Mouse (Mus musculus): ENCODE measurements around the gene Sult4a1. TPM values are rescaled to one million over a fixed set of nuclear protein-coding genes. Genes with fewer than 3 reads are reported as not detected.

Gene Sult4a1
- 100.0 and 114 TPM in 2 replicates for polyA plus RNA-seq (2015; fragmentation: Nextera tagmentation; extraction: Ambion mirVana)

DNA sequence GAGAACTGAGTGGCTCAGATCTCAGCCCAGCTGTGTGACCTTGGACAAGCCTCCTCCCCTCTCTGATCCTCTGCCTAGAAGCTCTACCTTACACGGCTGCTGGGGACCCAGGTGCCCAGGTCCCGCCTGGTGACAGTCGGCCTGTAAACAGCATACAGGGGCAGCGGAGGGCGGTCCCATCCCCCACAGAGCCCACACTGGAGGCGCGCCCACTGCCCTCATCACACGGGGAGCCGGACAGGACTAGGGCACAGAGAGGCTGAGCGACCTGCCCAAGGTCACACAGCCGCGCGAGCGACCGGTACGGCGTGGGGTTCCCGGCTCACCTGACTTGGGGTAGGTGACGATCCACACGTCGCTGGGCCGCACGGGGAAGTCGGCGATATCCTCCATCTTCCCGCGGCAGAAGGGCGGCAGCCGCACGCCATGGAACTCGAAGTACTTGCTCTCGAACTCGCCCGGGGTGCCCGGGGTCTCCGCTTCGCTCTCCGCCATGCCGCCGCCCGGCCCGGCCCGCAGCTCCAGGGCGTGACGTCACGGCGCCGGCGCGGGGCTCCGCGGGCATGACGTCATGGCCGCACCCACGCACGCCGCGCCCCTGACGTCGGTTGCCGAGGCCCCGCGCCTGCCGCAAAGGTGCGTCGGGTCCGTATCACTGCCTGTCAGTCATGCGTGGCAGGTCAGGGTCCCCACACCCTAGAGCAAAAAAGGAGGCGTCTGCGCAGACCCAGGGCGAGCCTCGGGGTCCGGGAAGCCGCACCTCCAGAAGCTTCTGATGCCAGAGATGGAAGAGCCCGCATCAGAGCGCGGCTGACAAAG is at the start of gene Sult4a1:
Gene Sult4a1, minus strand, starts transcription at position 650 of the 819 bp plus-strand sequence.
- no peaks in the 10 kb centered on the region for H3K9me3 ChIP-seq (replicated peaks; ENCODE audit: control insufficient read depth, low read length, poor library complexity, severe bottlenecking)
- H3K36me3 ChIP-seq (ENCODE audit: control insufficient read depth, insufficient read depth, low read length), result no peaks in the 10 kb centered on the region
- H3K4me1 ChIP-seq (ENCODE audit: control insufficient read depth, insufficient read depth, low read length), result peaks cover 20% of the 10 kb centered on the region
- H3K9ac ChIP-seq (ENCODE audit: low read depth, low read length), result peak within 1 kb of the TSS; percentile 75
- peak within 1 kb of the TSS; percentile 57 for H3K4me2 ChIP-seq (ENCODE audit: low read length)
- peak; percentile 69 for ATAC-seq
- 2% methylated on average over 77 of the region's 77 CpGs for WGBS
- H3K27ac ChIP-seq (ENCODE audit: low read length), result peak within 1 kb of the TSS; percentile 30
- H3K4me3 ChIP-seq (ENCODE audit: low read depth, low read length), result peak within 1 kb of the TSS; percentile 59
- no peaks in the 10 kb centered on the region for H3K27me3 ChIP-seq (ENCODE audit: control insufficient read depth, insufficient read depth, low read depth, low read length)

DNA sequence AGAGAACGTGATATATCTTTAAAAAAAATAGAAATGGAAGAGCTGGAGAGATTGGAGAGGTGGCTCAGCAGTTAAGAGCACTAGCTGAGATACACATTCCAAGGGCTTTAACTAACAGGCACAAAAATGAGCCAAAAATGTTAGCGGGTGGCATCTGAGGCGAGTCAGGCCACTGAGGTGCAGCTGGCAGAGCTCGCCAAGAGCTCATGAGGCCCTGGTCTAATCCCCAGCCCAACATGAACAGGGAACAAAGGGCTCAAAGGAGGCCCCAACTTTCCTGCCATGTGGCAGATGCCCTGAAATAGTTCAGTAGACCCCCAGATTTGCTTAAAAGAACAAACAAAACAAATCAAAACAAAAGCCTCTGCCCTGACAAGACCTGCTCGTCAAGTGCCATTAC is 35.4 kb upstream of the Sult4a1 start:
- H3K27ac ChIP-seq (ENCODE audit: low read length), result no peak overlapping the region
- H3K9me3 ChIP-seq (replicated peaks; ENCODE audit: control insufficient read depth, low read length, poor library complexity, severe bottlenecking), result no peaks in the 10 kb centered on the region
- no peak overlapping the region for H3K4me3 ChIP-seq (ENCODE audit: low read depth, low read length)
- no peaks in the 10 kb centered on the region for H3K27me3 ChIP-seq (ENCODE audit: control insufficient read depth, insufficient read depth, low read depth, low read length)
- ATAC-seq, result no peak
- no peak overlapping the region for H3K4me2 ChIP-seq (ENCODE audit: low read length)
- no peaks in the 10 kb centered on the region for H3K36me3 ChIP-seq (ENCODE audit: control insufficient read depth, insufficient read depth, low read length)
- peaks cover 4% of the 10 kb centered on the region for H3K4me1 ChIP-seq (ENCODE audit: control insufficient read depth, insufficient read depth, low read length)
- H3K9ac ChIP-seq (ENCODE audit: low read depth, low read length), result no peak overlapping the region
- WGBS, result 31% methylated on average over 5 of the region's 5 CpGs

DNA sequence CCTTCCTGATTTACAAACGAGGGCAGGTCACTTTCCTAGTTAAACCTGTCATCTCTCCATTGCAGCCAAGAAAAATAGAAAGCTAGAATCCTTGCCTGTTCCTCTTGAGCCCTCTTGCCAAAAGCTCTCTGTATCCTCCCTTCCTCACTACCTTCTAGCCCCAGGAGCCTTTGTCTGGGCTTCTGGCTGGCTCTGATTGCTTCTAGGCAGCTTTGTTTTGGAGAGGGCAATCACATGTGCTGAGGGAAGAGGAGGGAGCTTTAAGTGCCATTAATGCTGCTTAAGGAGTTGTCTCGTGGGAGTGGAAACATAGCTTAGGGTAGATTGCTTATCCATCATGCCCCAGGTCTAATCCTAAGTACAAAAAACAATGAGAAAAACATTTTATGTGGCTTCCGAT is 34.6 kb upstream of the Sult4a1 start:
- Histone ChIP-seq H3K27ac (ENCODE audit: low read length) (no peak overlapping the region), H3K4me3 (ENCODE audit: low read depth, low read length) (no peak overlapping the region), H3K36me3 (ENCODE audit: control insufficient read depth, insufficient read depth, low read length) (no peaks in the 10 kb centered on the region), H3K4me2 (ENCODE audit: low read length) (no peak overlapping the region), H3K4me1 (ENCODE audit: control insufficient read depth, insufficient read depth, low read length) (peaks cover 4% of the 10 kb centered on the region), H3K9ac (ENCODE audit: low read depth, low read length) (no peak overlapping the region), H3K9me3 (replicated peaks; ENCODE audit: control insufficient read depth, low read length, poor library complexity, severe bottlenecking) (no peaks in the 10 kb centered on the region), H3K27me3 (ENCODE audit: control insufficient read depth, insufficient read depth, low read depth, low read length) (no peaks in the 10 kb centered on the region)
- 43% methylated on average over 3 of the region's 3 CpGs for WGBS
- no peak for ATAC-seq

DNA sequence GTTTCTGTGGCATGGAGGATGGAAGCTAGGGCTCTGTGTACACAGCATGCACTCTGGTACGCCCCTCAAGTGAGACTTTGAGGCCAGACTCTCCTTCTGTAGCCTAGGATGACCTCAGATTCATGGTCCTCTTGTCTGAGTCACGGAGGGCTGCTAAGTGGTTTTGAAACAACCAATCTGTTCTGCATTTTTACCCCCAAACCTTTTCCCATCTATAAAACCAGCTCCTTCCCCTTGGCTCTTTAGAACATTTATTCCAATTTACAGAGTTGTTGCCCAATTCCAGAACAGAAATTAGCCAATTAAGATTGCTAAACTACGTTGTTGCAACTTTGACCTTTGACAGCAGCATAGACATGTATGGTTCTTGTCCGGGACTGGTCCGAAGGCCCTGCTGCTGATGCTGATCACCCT is 34.0 kb upstream of the Sult4a1 start:
- Histone ChIP-seq H3K27me3 (ENCODE audit: control insufficient read depth, insufficient read depth, low read depth, low read length) (no peaks in the 10 kb centered on the region), H3K4me3 (ENCODE audit: low read depth, low read length) (no peak overlapping the region), H3K4me1 (ENCODE audit: control insufficient read depth, insufficient read depth, low read length) (peaks cover 4% of the 10 kb centered on the region), H3K27ac (ENCODE audit: low read length) (no peak overlapping the region), H3K9me3 (replicated peaks; ENCODE audit: control insufficient read depth, low read length, poor library complexity, severe bottlenecking) (no peaks in the 10 kb centered on the region), H3K36me3 (ENCODE audit: control insufficient read depth, insufficient read depth, low read length) (no peaks in the 10 kb centered on the region), H3K4me2 (ENCODE audit: low read length) (no peak overlapping the region), H3K9ac (ENCODE audit: low read depth, low read length) (no peak overlapping the region)
- no peak for ATAC-seq
- 89% methylated on average over 5 of the region's 5 CpGs for WGBS

DNA sequence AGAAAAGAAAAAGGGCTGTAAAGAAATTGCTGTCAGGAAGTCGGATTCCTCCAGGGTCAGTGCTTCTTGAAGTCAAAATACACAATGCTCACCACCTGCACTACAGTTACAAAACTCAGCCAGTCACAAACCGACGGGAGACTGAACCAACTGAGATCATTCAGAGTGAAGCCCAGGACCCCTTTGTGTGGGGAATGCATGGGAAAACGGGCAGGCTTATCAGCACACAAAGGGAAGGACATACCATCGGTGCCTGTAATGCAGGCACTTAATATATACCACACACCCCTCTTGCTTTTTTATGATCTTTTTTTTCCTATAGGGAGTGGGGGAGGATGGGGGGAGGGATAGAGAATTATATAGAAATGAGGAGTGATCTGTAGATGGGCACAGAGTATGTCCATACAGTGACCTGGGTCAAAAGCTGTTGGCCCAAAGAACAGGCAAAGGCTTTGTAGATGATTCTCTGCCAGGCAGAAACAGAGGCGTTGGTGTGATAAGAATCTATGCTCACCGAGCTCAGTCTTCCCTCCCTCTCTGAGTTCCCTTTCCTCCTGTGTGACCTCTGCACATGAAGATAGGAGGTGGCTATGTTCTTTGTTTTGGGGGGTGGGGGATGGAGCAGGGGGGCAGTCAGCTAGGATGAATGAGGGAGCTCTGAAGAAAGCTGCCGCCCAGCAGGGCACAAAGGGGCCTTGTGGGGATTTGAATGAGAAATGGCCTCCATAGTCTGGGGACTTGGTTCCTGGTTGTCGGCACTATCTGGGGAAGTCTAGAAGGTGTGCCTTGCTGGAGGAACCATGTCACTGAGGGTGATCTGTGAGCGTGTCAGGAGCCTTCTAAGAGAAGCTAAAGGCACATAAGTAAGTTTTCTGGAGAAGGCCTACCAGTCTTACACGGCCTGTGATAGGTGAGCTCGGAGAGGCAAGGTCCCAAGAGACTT is 31.2 kb upstream of the Sult4a1 start:
- Histone ChIP-seq H3K36me3 (ENCODE audit: control insufficient read depth, insufficient read depth, low read length) (no peaks in the 10 kb centered on the region), H3K9me3 (replicated peaks; ENCODE audit: control insufficient read depth, low read length, poor library complexity, severe bottlenecking) (no peaks in the 10 kb centered on the region), H3K4me2 (ENCODE audit: low read length) (no peak overlapping the region), H3K27ac (ENCODE audit: low read length) (no peak overlapping the region), H3K9ac (ENCODE audit: low read depth, low read length) (no peak overlapping the region), H3K4me3 (ENCODE audit: low read depth, low read length) (no peak overlapping the region), H3K27me3 (ENCODE audit: control insufficient read depth, insufficient read depth, low read depth, low read length) (no peaks in the 10 kb centered on the region), H3K4me1 (ENCODE audit: control insufficient read depth, insufficient read depth, low read length) (peaks cover 4% of the 10 kb centered on the region)
- 18% methylated on average over 12 of the region's 12 CpGs for WGBS
- ATAC-seq, result no peak

DNA sequence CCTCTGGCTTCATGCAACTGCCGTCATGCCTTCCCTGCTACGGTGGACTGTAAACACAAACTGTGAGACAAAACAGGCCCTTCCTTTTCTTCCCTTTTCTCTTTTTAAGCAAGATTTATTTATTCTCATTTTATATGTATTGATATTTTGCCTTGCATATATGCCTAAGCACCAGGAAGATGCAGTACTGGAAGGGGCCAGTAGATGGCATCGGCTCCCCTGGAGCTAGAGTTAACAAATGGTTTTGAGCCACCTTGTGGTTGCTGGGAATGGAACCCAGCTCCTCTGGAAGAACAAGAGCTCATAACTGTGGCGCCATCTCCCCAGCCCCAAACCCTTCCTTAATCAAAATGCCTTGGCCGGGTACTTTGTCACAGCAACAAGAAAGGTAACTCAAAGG is 29.9 kb upstream of the Sult4a1 start:
- 89% methylated on average over 5 of the region's 5 CpGs for WGBS
- Histone ChIP-seq H3K4me2 (ENCODE audit: low read length) (no peak overlapping the region), H3K4me3 (ENCODE audit: low read depth, low read length) (no peak overlapping the region), H3K36me3 (ENCODE audit: control insufficient read depth, insufficient read depth, low read length) (no peaks in the 10 kb centered on the region), H3K4me1 (ENCODE audit: control insufficient read depth, insufficient read depth, low read length) (no peaks in the 10 kb centered on the region; the same call in 1 of the 2 replicates), H3K9me3 (replicated peaks; ENCODE audit: control insufficient read depth, low read length, poor library complexity, severe bottlenecking) (no peaks in the 10 kb centered on the region), H3K27me3 (ENCODE audit: control insufficient read depth, insufficient read depth, low read depth, low read length) (no peaks in the 10 kb centered on the region), H3K9ac (ENCODE audit: low read depth, low read length) (no peak overlapping the region), H3K27ac (ENCODE audit: low read length) (no peak overlapping the region)
- no peak for ATAC-seq

DNA sequence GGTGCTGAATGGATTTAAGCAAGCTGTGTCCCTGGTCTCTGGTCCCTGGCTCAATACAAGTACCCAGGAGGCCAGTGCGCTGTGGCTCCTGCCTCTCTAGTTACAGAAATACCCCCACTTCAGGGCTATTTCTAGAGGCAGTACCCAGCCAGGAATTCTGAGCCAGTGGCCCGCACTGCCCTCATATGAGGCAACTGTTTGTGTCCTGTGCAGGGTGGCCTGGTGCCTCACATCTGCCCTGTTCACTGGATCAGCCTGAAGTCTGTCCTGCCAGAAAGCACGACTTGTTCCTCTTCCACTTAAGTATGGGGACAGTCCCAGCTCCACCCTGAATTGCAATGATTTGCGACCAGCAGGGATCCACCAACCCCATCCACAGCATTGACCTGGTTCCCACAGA is 27.9 kb upstream of the Sult4a1 start:
- no peak overlapping the region for H3K9ac ChIP-seq (ENCODE audit: low read depth, low read length)
- no peak for ATAC-seq
- H3K4me3 ChIP-seq (ENCODE audit: low read depth, low read length), result no peak overlapping the region
- H3K4me2 ChIP-seq (ENCODE audit: low read length), result no peak overlapping the region
- H3K9me3 ChIP-seq (replicated peaks; ENCODE audit: control insufficient read depth, low read length, poor library complexity, severe bottlenecking), result no peaks in the 10 kb centered on the region
- no peaks in the 10 kb centered on the region for H3K27me3 ChIP-seq (ENCODE audit: control insufficient read depth, insufficient read depth, low read depth, low read length)
- WGBS, result 81% methylated on average over 4 of the region's 4 CpGs
- H3K27ac ChIP-seq (ENCODE audit: low read length), result no peak overlapping the region
- H3K36me3 ChIP-seq (ENCODE audit: control insufficient read depth, insufficient read depth, low read length), result no peaks in the 10 kb centered on the region
- no peaks in the 10 kb centered on the region; the same call in 1 of the 2 replicates for H3K4me1 ChIP-seq (ENCODE audit: control insufficient read depth, insufficient read depth, low read length)

DNA sequence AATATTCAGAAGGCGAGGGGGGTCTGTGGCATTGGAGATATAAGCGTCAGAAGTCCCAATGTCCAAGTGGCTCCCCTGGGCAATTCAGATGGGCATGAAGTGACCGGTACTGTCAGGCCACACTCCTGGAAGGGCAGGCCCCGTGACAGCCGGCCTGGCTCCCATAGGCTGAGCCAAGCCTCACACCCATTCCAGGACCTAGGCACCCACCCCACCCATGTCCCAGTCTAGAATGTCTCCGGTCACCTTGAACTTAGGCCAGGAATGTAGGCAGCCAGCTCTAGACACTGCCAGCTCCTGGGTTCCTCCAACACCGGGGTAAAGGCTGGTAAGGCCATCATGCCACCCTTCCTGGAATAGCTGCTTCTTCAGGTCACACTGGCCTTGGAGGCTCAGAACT is 26.4 kb upstream of the Sult4a1 start:
- H3K4me3 ChIP-seq (ENCODE audit: low read depth, low read length), result no peak overlapping the region
- H3K4me2 ChIP-seq (ENCODE audit: low read length), result no peak overlapping the region
- H3K4me1 ChIP-seq (ENCODE audit: control insufficient read depth, insufficient read depth, low read length), result no peaks in the 10 kb centered on the region; the same call in 1 of the 2 replicates
- no peaks in the 10 kb centered on the region for H3K27me3 ChIP-seq (ENCODE audit: control insufficient read depth, insufficient read depth, low read depth, low read length)
- H3K27ac ChIP-seq (ENCODE audit: low read length), result no peak overlapping the region
- WGBS, result 94% methylated on average over 7 of the region's 7 CpGs
- no peaks in the 10 kb centered on the region for H3K9me3 ChIP-seq (replicated peaks; ENCODE audit: control insufficient read depth, low read length, poor library complexity, severe bottlenecking)
- no peaks in the 10 kb centered on the region for H3K36me3 ChIP-seq (ENCODE audit: control insufficient read depth, insufficient read depth, low read length)
- H3K9ac ChIP-seq (ENCODE audit: low read depth, low read length), result no peak overlapping the region
- ATAC-seq, result no peak
